Mouse (Mus musculus) cerebellum, postnatal 10 days (tissue): ENCODE data around the gene Rgma.

Experiments used
- DNase-seq, 2 experiments: peaks; one replicate each; pipeline ENCODE4 v3.0.0; 2021; ENCODE audit warnings: mixed read lengths in 2 of 2

The Rgma gene

GRCm38 (mm10) chr7:73434336-73434677 is 59.0 kb downstream of the Rgma start:
- DNase-seq: no peak

GRCm38 (mm10) chr7:73435685-73436084 is 60.4 kb downstream of the Rgma start:
- peak in 1 of 2 experiments; percentile 41 for DNase-seq

GRCm38 (mm10) chr7:73441802-73442201 is 66.5 kb downstream of the Rgma start:
- DNase-seq: no peak

- DNase-seq: no peak
Measured at GRCm38 (mm10) chr7:73442246-73442645, 66.9 kb downstream of the Rgma start.

- DNase-seq: no peak
Measured at GRCm38 (mm10) chr7:73451594-73451993, 76.3 kb downstream of the Rgma start.

GRCm38 (mm10) chr7:73452187-73452808 is 77.0 kb downstream of the Rgma start:
- DNase-seq: no peak

- DNase-seq: peak; percentile 12 to 22
Measured at GRCm38 (mm10) chr7:73454113-73454512, 78.8 kb downstream of the Rgma start.

- DNase-seq: no peak
Measured at GRCm38 (mm10) chr7:73463546-73463945, 88.2 kb downstream of the Rgma start.

GRCm38 (mm10) chr7:73467741-73468140 is 92.4 kb downstream of the Rgma start:
- DNase-seq: no peak
